In genomic region chr9:46121486-46121885, GRCm38 (mm10) we compare ENCODE assay signal across 16 mouse cellular contexts.
A peak's percentile ranks its signal among the peaks of the same experiment; 100 is the strongest.
DNase-seq lines count a peak whose midpoint lies in the region; ATAC-seq and TF ChIP-seq lines count a peak whose summit lies in the region.
"Had no signal": no experiment of that assay in that cellular context is flagged by ENCODE, and none has a peak within 500 bp of the region (broad histone marks: within the 10 kb centered on the region; RNA-seq: fewer than 3 reads in every experiment).

No protein-coding gene starts in this region.

- H3K9me3 ChIP-seq in forebrain, embryonic 12.5 days: peaks cover 5% of the 10 kb centered on the region; the same call in 1 of the 2 replicates
- no peaks in the 10 kb centered on the region for H3K9me3 ChIP-seq in forebrain, postnatal 0 days (ENCODE audit: low read length)
- H3K9me3 ChIP-seq in lung, embryonic 16.5 days (ENCODE audit: control insufficient read depth, low read length): peaks cover 4% of the 10 kb centered on the region; the same call in 1 of the 2 replicates
- H3K9me3 ChIP-seq in intestine, postnatal 0 days (ENCODE audit: control insufficient read depth): no peaks in the 10 kb centered on the region
- H3K9me3 ChIP-seq in stomach, embryonic 16.5 days (replicated peaks; ENCODE audit: control insufficient read depth, low read length): no peaks in the 10 kb centered on the region
- H3K9me3 ChIP-seq: heart, embryonic 15.5 days; hindbrain, embryonic 15.5 days had no signal

- 0 out of 2 replicates have a peak, but pooled peaks cover 3% of the 10 kb centered on the region for H3K36me3 ChIP-seq in forebrain, embryonic 12.5 days (replicated peaks)
- H3K36me3 ChIP-seq in forebrain, postnatal 0 days (ENCODE audit: insufficient read depth): no peaks in the 10 kb centered on the region
- no peaks in the 10 kb centered on the region for H3K36me3 ChIP-seq in lung, embryonic 16.5 days (ENCODE audit: control insufficient read depth, insufficient read depth, low read length)
- peaks cover 10% of the 10 kb centered on the region for H3K36me3 ChIP-seq in intestine, postnatal 0 days (ENCODE audit: control insufficient read depth, insufficient read depth)
- H3K36me3 ChIP-seq in stomach, embryonic 16.5 days (ENCODE audit: control insufficient read depth, insufficient read depth, low read length): no peaks in the 10 kb centered on the region
- H3K36me3 ChIP-seq: heart, embryonic 15.5 days; midbrain, embryonic 12.5 days had no signal

- no peak for ATAC-seq in forebrain, embryonic 12.5 days (ENCODE audit: low FRiP score)
- ATAC-seq in forebrain, postnatal 0 days: no peak
- ATAC-seq in lung, embryonic 16.5 days (ENCODE audit: low read depth): no peak
- ATAC-seq in intestine, postnatal 0 days: peak; percentile 68
- ATAC-seq in stomach, embryonic 16.5 days (ENCODE audit: insufficient read depth, low FRiP score): no peak; the same call in 1 of the 2 replicates

- no peak overlapping the region for H3K9ac ChIP-seq in forebrain, embryonic 12.5 days
- no peak overlapping the region for H3K9ac ChIP-seq in forebrain, postnatal 0 days
- no peak overlapping the region for H3K9ac ChIP-seq in lung, embryonic 16.5 days (ENCODE audit: low read length)
- no peak overlapping the region for H3K9ac ChIP-seq in intestine, postnatal 0 days (ENCODE audit: low read depth, low read length)
- no peak overlapping the region for H3K9ac ChIP-seq in stomach, embryonic 16.5 days (ENCODE audit: low read length)
- H3K9ac ChIP-seq: heart, embryonic 15.5 days; hindbrain, embryonic 15.5 days; midbrain, embryonic 12.5 days had no signal

- 92% methylated on average over 4 of the region's 4 CpGs for WGBS in forebrain, embryonic 12.5 days
- whole genome bisulfite sequencing in forebrain, postnatal 0 days: 80% methylated on average over 4 of the region's 4 CpGs
- 61% methylated on average over 4 of the region's 4 CpGs for WGBS in lung, embryonic 16.5 days
- 35% methylated on average over 4 of the region's 4 CpGs for WGBS in intestine, postnatal 0 days
- WGBS in stomach, embryonic 16.5 days: 52% methylated on average over 4 of the region's 4 CpGs

- DNase-seq in forebrain, postnatal 0 days: no peak
- DNase-seq in lung, postnatal 25 days (ENCODE audit: low spot score): no peak
- no peak for DNase-seq in adrenal gland, postnatal 36 days
- no peak for DNase-seq in thymus, postnatal 10 days (ENCODE audit: low spot score in 2 of 2)
- DNase-seq: cerebellum, adult 11-12 months; kidney, adult 8-10 months; right cerebral cortex, postnatal 4 days; thymus, postnatal 4 days had no signal

- no peak for TF ChIP-seq CTCF in forebrain, postnatal 0 days (IDR thresholded peaks at IDR 0.05; ENCODE audit: low read depth)
- TF ChIP-seq CTCF in intestine, postnatal 0 days (IDR thresholded peaks at IDR 0.05; ENCODE audit: low read depth): no peak

- peaks cover 16% of the 10 kb centered on the region for H3K4me1 ChIP-seq in forebrain, embryonic 12.5 days
- peaks cover 9% of the 10 kb centered on the region; the same call in 1 of the 2 replicates for H3K4me1 ChIP-seq in forebrain, postnatal 0 days (ENCODE audit: insufficient read depth)
- peaks cover 27% of the 10 kb centered on the region for H3K4me1 ChIP-seq in lung, embryonic 16.5 days (replicated peaks; ENCODE audit: control insufficient read depth, insufficient read depth, low read length)
- H3K4me1 ChIP-seq in intestine, postnatal 0 days (replicated peaks; ENCODE audit: control insufficient read depth, insufficient read depth, low read length): peaks cover 13% of the 10 kb centered on the region
- H3K4me1 ChIP-seq in stomach, embryonic 16.5 days (ENCODE audit: control insufficient read depth, insufficient read depth, low read length): peaks cover 28% of the 10 kb centered on the region

- H3K4me2 ChIP-seq in forebrain, embryonic 12.5 days: no peak overlapping the region
- H3K4me2 ChIP-seq in forebrain, postnatal 0 days (ENCODE audit: low read depth): no peak overlapping the region
- no peak overlapping the region for H3K4me2 ChIP-seq in lung, embryonic 16.5 days (ENCODE audit: low read depth, low read length)
- peak overlapping the region; percentile 10 for H3K4me2 ChIP-seq in intestine, postnatal 0 days (replicated peaks; ENCODE audit: low read depth)
- no peak overlapping the region for H3K4me2 ChIP-seq in stomach, embryonic 16.5 days (ENCODE audit: low read depth, low read length)
- H3K4me2 ChIP-seq: heart, embryonic 15.5 days; hindbrain, embryonic 15.5 days; liver, embryonic 11.5 days; midbrain, embryonic 12.5 days had no signal

- H3K4me3 ChIP-seq in forebrain, embryonic 12.5 days (replicated peaks): no peak overlapping the region
- H3K4me3 ChIP-seq in forebrain, postnatal 0 days (ENCODE audit: low read depth, low read length): no peak overlapping the region
- H3K4me3 ChIP-seq in lung, embryonic 16.5 days (ENCODE audit: low read length): no peak overlapping the region
- no peak overlapping the region for H3K4me3 ChIP-seq in intestine, postnatal 0 days (ENCODE audit: low read depth, low read length)
- H3K4me3 ChIP-seq in stomach, embryonic 16.5 days (replicated peaks; ENCODE audit: low read length): no peak overlapping the region
- H3K4me3 ChIP-seq: heart, embryonic 15.5 days; hindbrain, embryonic 15.5 days; midbrain, embryonic 12.5 days had no signal

- H3K27me3 ChIP-seq in forebrain, embryonic 12.5 days: no peaks in the 10 kb centered on the region
- H3K27me3 ChIP-seq in forebrain, postnatal 0 days (ENCODE audit: insufficient read depth, low read length): no peaks in the 10 kb centered on the region
- no peaks in the 10 kb centered on the region for H3K27me3 ChIP-seq in lung, embryonic 16.5 days (ENCODE audit: control insufficient read depth, insufficient read depth, low read depth, low read length)
- no peaks in the 10 kb centered on the region for H3K27me3 ChIP-seq in intestine, postnatal 0 days (replicated peaks; ENCODE audit: control insufficient read depth, insufficient read depth, low read length)
- H3K27me3 ChIP-seq in stomach, embryonic 16.5 days (ENCODE audit: control insufficient read depth, insufficient read depth, low read length): no peaks in the 10 kb centered on the region
- H3K27me3 ChIP-seq: heart, embryonic 15.5 days; hindbrain, embryonic 15.5 days; midbrain, embryonic 12.5 days had no signal

- peak overlapping the region; percentile 6; the same call in 1 of the 2 replicates for H3K27ac ChIP-seq in forebrain, embryonic 12.5 days
- H3K27ac ChIP-seq in forebrain, postnatal 0 days (ENCODE audit: low read depth, low read length): no peak overlapping the region
- peak overlapping the region; percentile 45 for H3K27ac ChIP-seq in lung, embryonic 16.5 days (ENCODE audit: low read length)
- H3K27ac ChIP-seq in intestine, postnatal 0 days (ENCODE audit: low read depth, low read length): peak overlapping the region; percentile 64; the same call in 1 of the 2 replicates
- peak overlapping the region; percentile 79; the same call in 1 of the 2 replicates for H3K27ac ChIP-seq in stomach, embryonic 16.5 days (ENCODE audit: low read length)
- H3K27ac ChIP-seq: hindbrain, embryonic 15.5 days; midbrain, embryonic 12.5 days had no signal
